Mouse (Mus musculus): ENCODE data around the gene Itpr3. TPM values are rescaled to one million over a fixed set of nuclear protein-coding genes. Genes with fewer than 3 reads are reported as not detected.

The Itpr3 gene
- polyA plus RNA-seq, 1 experiment from 2014 or later: 1.1 TPM

DNA sequence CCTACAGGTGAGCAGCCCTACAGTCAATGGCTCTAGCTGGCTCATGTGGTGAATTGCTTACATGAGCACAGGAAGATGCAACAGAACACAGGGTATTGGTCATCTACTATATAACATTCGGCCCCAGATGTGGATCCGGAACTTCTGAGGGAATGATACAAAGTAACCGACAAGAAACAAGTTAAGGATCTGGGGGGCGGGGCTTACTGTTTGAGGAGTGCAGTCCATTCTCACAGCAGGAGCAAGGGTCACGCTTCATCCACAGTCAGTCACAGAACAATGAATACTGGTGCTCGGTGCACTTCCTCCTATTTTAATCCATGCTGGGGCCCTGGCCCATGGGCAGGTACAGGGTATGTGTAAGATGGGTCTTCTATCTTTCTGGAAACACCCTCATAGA, 50.8 kb downstream of the Itpr3 start:
- ATAC-seq (ENCODE audit: low read depth): no peak
- no peaks in the 10 kb centered on the region for H3K4me1 ChIP-seq (ENCODE audit: control insufficient read depth, low read depth, low read length)
- H3K36me3 ChIP-seq (ENCODE audit: control insufficient read depth, insufficient read depth): no peaks in the 10 kb centered on the region
- H3K27me3 ChIP-seq (ENCODE audit: control insufficient read depth, insufficient read depth, low read depth, low read length): no peaks in the 10 kb centered on the region
- 59% methylated on average over 6 of the region's 6 CpGs for WGBS (ENCODE audit: insufficient replicate concordance)
- H3K4me2 ChIP-seq (ENCODE audit: low read depth, low read length): no peak overlapping the region
- no peaks in the 10 kb centered on the region for H3K9me3 ChIP-seq (replicated peaks; ENCODE audit: control insufficient read depth, low read length)
- H3K9ac ChIP-seq (ENCODE audit: low read depth, low read length): no peak overlapping the region
- no peak overlapping the region for H3K27ac ChIP-seq (ENCODE audit: low read length)
- H3K4me3 ChIP-seq (ENCODE audit: low read depth, low read length): no peak overlapping the region

DNA sequence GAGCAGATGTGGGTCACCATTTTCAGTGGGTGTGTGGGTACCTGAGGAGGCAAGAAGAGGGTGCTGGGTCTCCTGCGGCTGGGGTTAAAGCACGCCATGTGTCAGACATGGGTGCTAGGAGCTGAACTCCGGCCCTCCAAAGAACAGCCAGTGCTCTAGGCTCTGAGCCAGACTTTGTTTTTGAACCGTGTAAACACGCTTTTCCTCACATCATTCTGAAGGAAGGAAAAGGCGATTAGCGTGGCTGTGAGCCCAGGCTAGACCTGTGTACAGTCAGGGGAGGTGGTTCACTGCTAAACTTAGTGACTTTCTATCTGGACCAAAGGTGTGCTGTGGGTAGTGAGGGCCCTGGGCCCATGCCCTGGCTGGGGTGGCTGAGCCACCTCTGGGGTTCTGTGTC, 53.0 kb downstream of the Itpr3 start:
- no peaks in the 10 kb centered on the region for H3K4me1 ChIP-seq (ENCODE audit: control insufficient read depth, low read depth, low read length)
- H3K4me2 ChIP-seq (ENCODE audit: low read depth, low read length): no peak overlapping the region
- ATAC-seq (ENCODE audit: low read depth): no peak
- no peaks in the 10 kb centered on the region for H3K36me3 ChIP-seq (ENCODE audit: control insufficient read depth, insufficient read depth)
- WGBS (ENCODE audit: insufficient replicate concordance): 66% methylated on average over 7 of the region's 7 CpGs
- H3K27me3 ChIP-seq (ENCODE audit: control insufficient read depth, insufficient read depth, low read depth, low read length): no peaks in the 10 kb centered on the region
- no peak overlapping the region for H3K4me3 ChIP-seq (ENCODE audit: low read depth, low read length)
- H3K9me3 ChIP-seq (replicated peaks; ENCODE audit: control insufficient read depth, low read length): no peaks in the 10 kb centered on the region
- no peak overlapping the region for H3K27ac ChIP-seq (ENCODE audit: low read length)
- no peak overlapping the region for H3K9ac ChIP-seq (ENCODE audit: low read depth, low read length)

DNA sequence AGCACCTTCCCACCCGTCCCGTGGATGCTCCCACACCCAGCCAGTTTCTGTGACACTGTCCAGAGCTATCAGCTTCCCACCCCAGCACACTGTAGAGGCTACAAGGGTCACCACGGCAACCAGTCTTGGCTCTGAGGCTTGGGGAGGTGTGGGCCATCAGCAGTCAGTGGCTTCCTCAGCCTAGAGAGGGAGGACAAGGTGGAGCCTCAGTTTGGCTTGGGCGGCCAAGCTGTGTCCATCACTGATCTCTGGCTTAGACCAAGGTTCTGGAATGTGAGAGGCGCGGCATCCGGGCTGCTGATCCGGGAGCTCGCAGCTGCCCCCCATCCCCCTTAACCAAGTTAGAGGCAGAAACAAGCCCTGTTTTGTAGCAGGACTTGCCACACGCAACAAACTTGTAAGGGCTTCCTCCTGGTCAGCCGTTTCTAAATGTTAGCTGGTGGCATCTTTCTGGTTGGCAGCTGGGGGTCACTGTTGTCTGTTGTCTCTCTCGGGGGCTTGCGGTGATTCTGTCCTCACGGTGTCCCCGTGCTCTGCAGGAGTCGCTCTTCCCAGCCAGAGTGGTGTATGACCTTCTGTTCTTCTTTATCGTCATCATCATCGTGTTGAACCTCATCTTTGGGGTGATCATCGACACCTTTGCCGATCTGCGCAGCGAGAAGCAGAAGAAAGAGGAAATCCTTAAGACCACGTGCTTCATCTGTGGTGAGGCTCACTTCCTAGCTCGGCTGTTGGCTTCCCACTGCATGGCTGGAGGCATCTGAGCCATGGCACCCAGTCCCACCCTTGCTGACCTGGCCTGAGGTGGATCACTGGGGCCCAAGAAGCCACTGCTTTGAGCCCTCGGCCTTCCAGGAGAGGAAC, 61.8 kb downstream of the Itpr3 start:
- Histone ChIP-seq H3K9ac (ENCODE audit: low read depth, low read length) (no peak overlapping the region), H3K4me1 (ENCODE audit: control insufficient read depth, low read depth, low read length) (peaks cover 13% of the 10 kb centered on the region), H3K27me3 (ENCODE audit: control insufficient read depth, insufficient read depth, low read depth, low read length) (no peaks in the 10 kb centered on the region), H3K9me3 (replicated peaks; ENCODE audit: control insufficient read depth, low read length) (no peaks in the 10 kb centered on the region), H3K4me3 (ENCODE audit: low read depth, low read length) (no peak overlapping the region), H3K4me2 (ENCODE audit: low read depth, low read length) (no peak overlapping the region), H3K36me3 (ENCODE audit: control insufficient read depth, insufficient read depth) (peaks cover 3% of the 10 kb centered on the region; the same call in 1 of the 2 replicates), H3K27ac (ENCODE audit: low read length) (no peak overlapping the region)
- WGBS (ENCODE audit: insufficient replicate concordance): 47% methylated on average over 25 of the region's 25 CpGs
- ATAC-seq (ENCODE audit: low read depth): no peak

DNA sequence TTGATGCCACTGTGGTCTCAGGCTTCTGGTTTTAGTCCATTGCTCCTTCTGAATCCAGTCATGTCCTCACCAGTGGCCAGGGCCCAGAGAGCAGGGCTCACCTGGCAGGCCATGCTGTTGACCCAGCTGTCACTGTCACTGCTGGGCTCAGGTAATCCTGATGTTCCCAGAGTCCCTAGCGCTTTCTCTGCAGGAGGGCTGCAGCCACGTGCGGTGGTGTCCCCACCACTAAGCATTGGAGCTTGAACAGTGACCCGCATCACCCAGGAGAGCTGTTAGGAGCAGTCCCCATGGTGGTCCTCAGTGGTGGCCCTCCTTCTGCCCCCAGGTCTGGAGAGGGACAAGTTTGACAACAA, 62.4 kb downstream of the Itpr3 start:
- no peak overlapping the region for H3K4me2 ChIP-seq (ENCODE audit: low read depth, low read length)
- H3K27ac ChIP-seq (ENCODE audit: low read length): no peak overlapping the region
- H3K9me3 ChIP-seq (replicated peaks; ENCODE audit: control insufficient read depth, low read length): no peaks in the 10 kb centered on the region
- ATAC-seq (ENCODE audit: low read depth): no peak
- H3K4me1 ChIP-seq (ENCODE audit: control insufficient read depth, low read depth, low read length): peaks cover 15% of the 10 kb centered on the region
- H3K9ac ChIP-seq (ENCODE audit: low read depth, low read length): no peak overlapping the region
- 77% methylated on average over 4 of the region's 4 CpGs for WGBS (ENCODE audit: insufficient replicate concordance)
- H3K4me3 ChIP-seq (ENCODE audit: low read depth, low read length): no peak overlapping the region
- no peaks in the 10 kb centered on the region for H3K27me3 ChIP-seq (ENCODE audit: control insufficient read depth, insufficient read depth, low read depth, low read length)
- H3K36me3 ChIP-seq (ENCODE audit: control insufficient read depth, insufficient read depth): peaks cover 3% of the 10 kb centered on the region; the same call in 1 of the 2 replicates

DNA sequence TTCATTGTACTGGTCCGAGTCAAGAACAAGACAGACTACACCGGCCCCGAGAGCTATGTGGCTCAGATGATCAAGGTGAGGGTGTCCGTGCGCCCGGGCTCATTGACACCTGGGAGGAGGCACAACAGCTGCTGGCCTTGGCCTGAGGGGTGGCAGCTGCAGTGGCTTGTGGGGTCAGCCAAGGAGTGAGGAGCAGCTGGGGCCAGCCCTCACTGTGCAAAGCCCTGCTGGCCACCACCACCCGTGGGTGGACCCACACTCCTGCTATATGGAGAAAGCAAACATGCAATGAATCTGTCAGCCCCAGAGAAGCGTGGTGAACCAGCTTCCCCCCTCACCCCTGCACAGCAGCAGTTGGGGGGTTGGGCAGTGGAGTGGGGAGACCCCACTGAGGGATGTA, 62.9 kb downstream of the Itpr3 start:
- 67% methylated on average over 8 of the region's 8 CpGs for WGBS (ENCODE audit: insufficient replicate concordance)
- Histone ChIP-seq H3K9me3 (replicated peaks; ENCODE audit: control insufficient read depth, low read length) (no peaks in the 10 kb centered on the region), H3K9ac (ENCODE audit: low read depth, low read length) (no peak overlapping the region), H3K4me2 (ENCODE audit: low read depth, low read length) (no peak overlapping the region), H3K27me3 (ENCODE audit: control insufficient read depth, insufficient read depth, low read depth, low read length) (no peaks in the 10 kb centered on the region), H3K27ac (ENCODE audit: low read length) (no peak overlapping the region), H3K4me3 (ENCODE audit: low read depth, low read length) (no peak overlapping the region), H3K4me1 (ENCODE audit: control insufficient read depth, low read depth, low read length) (peaks cover 15% of the 10 kb centered on the region), H3K36me3 (ENCODE audit: control insufficient read depth, insufficient read depth) (peaks cover 3% of the 10 kb centered on the region; the same call in 1 of the 2 replicates)
- no peak for ATAC-seq (ENCODE audit: low read depth)

DNA sequence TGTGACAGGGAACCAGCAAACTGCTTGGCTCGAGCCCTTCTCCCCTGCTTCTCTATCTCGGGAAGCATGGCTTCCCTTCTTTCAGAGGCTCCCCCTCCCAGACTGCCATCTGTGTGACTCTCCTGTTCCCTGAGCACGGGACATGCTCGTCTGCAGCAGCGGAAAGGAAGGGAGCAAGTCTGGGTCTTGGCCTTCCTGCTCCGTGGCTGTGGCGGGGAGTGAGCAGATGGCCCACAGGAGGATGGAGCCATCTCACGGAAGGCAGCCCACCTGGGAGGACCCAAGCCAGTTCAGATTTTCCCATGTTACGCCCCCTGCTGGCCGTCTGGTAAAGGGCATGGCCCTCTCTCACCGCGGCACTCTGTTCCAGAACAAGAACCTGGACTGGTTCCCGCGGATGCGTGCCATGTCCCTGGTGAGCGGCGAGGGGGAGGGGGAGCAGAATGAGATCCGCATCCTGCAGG, 63.5 kb downstream of the Itpr3 start:
- Histone ChIP-seq H3K36me3 (ENCODE audit: control insufficient read depth, insufficient read depth) (peaks cover 3% of the 10 kb centered on the region; the same call in 1 of the 2 replicates), H3K4me3 (ENCODE audit: low read depth, low read length) (no peak overlapping the region), H3K27me3 (ENCODE audit: control insufficient read depth, insufficient read depth, low read depth, low read length) (no peaks in the 10 kb centered on the region), H3K4me2 (ENCODE audit: low read depth, low read length) (no peak overlapping the region), H3K9me3 (replicated peaks; ENCODE audit: control insufficient read depth, low read length) (no peaks in the 10 kb centered on the region), H3K9ac (ENCODE audit: low read depth, low read length) (no peak overlapping the region), H3K4me1 (ENCODE audit: control insufficient read depth, low read depth, low read length) (peaks cover 15% of the 10 kb centered on the region), H3K27ac (ENCODE audit: low read length) (no peak overlapping the region)
- WGBS (ENCODE audit: insufficient replicate concordance): 28% methylated on average over 18 of the region's 18 CpGs
- ATAC-seq (ENCODE audit: low read depth): no peak

DNA sequence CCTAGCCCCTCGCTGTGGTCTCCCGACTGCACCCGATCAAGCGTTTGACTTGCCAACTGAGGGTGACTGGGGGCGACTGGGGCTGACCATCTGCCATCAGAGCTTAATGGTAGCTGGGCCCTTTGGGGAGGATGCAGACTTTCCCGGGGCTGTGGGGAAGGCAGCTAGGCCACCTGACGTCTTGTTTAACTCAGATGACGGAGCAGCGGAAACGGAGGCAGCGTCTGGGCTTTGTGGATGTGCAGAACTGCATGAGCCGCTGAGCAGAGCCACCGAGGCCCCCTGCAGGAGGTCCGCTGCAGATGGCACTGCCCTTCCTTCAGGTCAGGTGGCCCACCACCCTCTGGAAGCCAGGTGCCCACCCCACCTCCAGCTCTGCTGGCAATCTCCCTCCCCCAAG, 64.2 kb downstream of the Itpr3 start:
- peaks cover 15% of the 10 kb centered on the region for H3K4me1 ChIP-seq (ENCODE audit: control insufficient read depth, low read depth, low read length)
- no peak overlapping the region for H3K4me2 ChIP-seq (ENCODE audit: low read depth, low read length)
- no peaks in the 10 kb centered on the region for H3K9me3 ChIP-seq (replicated peaks; ENCODE audit: control insufficient read depth, low read length)
- H3K36me3 ChIP-seq (ENCODE audit: control insufficient read depth, insufficient read depth): peaks cover 3% of the 10 kb centered on the region; the same call in 1 of the 2 replicates
- no peak overlapping the region for H3K4me3 ChIP-seq (ENCODE audit: low read depth, low read length)
- no peak for ATAC-seq (ENCODE audit: low read depth)
- WGBS (ENCODE audit: insufficient replicate concordance): 70% methylated on average over 14 of the region's 14 CpGs
- H3K9ac ChIP-seq (ENCODE audit: low read depth, low read length): no peak overlapping the region
- no peak overlapping the region for H3K27ac ChIP-seq (ENCODE audit: low read length)
- no peaks in the 10 kb centered on the region for H3K27me3 ChIP-seq (ENCODE audit: control insufficient read depth, insufficient read depth, low read depth, low read length)

DNA sequence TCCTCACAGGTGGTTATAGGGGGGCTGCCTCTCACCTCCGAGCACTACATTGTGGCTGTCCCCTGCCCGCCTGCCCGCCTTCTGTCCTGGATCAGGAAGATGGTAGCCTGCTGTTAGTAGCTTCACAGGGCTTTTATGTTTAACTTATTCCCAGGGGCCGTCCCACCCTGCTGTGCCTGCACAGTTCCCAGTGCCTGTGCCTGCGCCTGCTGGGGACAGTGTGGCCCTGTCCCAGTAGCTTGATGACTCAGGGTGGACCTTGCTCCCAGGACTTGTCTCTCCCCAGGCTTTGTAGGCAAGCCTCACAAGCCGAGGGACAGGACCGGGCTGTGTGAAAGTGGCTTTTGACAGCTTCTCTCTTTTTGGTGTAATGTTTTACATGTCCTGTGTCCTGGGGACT, 64.7 kb downstream of the Itpr3 start:
- H3K4me1 ChIP-seq (ENCODE audit: control insufficient read depth, low read depth, low read length): peaks cover 15% of the 10 kb centered on the region
- peak overlapping the region; percentile 45; the same call in 1 of the 2 replicates for H3K27ac ChIP-seq (ENCODE audit: low read length)
- H3K9ac ChIP-seq (ENCODE audit: low read depth, low read length): no peak overlapping the region
- no peak overlapping the region for H3K4me3 ChIP-seq (ENCODE audit: low read depth, low read length)
- no peaks in the 10 kb centered on the region for H3K9me3 ChIP-seq (replicated peaks; ENCODE audit: control insufficient read depth, low read length)
- H3K27me3 ChIP-seq (ENCODE audit: control insufficient read depth, insufficient read depth, low read depth, low read length): no peaks in the 10 kb centered on the region
- 64% methylated on average over 7 of the region's 7 CpGs for WGBS (ENCODE audit: insufficient replicate concordance)
- H3K36me3 ChIP-seq (ENCODE audit: control insufficient read depth, insufficient read depth): peaks cover 3% of the 10 kb centered on the region; the same call in 1 of the 2 replicates
- peak; percentile 78 for ATAC-seq (ENCODE audit: low read depth)
- H3K4me2 ChIP-seq (ENCODE audit: low read depth, low read length): no peak overlapping the region

DNA sequence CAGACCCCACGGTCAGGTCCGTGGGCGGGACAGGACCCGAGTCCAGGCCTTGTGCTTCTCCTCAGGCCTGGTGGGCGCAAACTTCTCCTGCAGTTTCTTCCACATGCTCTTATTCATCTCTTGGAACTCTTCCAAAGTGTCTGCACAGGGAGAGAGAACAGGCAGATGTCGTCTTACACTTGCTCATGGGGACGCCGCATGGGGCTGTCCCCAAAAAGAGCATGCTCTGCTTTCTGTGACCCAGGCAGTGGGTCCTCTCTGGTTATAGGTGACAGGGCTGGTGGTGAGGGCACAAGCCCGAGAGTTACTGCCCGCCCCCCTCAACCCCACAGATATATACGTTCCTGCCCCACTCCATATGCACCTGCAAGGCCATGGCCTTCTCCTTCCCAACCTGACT, 65.6 kb downstream of the Itpr3 start:
- Histone ChIP-seq H3K27me3 (ENCODE audit: control insufficient read depth, insufficient read depth, low read depth, low read length) (no peaks in the 10 kb centered on the region), H3K4me1 (ENCODE audit: control insufficient read depth, low read depth, low read length) (peaks cover 15% of the 10 kb centered on the region), H3K27ac (ENCODE audit: low read length) (no peak overlapping the region), H3K9ac (ENCODE audit: low read depth, low read length) (no peak overlapping the region), H3K4me3 (ENCODE audit: low read depth, low read length) (no peak overlapping the region), H3K36me3 (ENCODE audit: control insufficient read depth, insufficient read depth) (peaks cover 3% of the 10 kb centered on the region; the same call in 1 of the 2 replicates), H3K9me3 (replicated peaks; ENCODE audit: control insufficient read depth, low read length) (no peaks in the 10 kb centered on the region), H3K4me2 (ENCODE audit: low read depth, low read length) (no peak overlapping the region)
- no peak for ATAC-seq (ENCODE audit: low read depth)
- 73% methylated on average over 11 of the region's 11 CpGs for WGBS (ENCODE audit: insufficient replicate concordance)
